Mouse (Mus musculus) embryonic facial prominence, embryonic 10.5 days (tissue): Measurements from ENCODE around the gene Kars. TPM values are rescaled to one million over a fixed set of nuclear protein-coding genes. Genes with fewer than 3 reads are reported as not detected.
A peak's percentile ranks its signal among the peaks of the same experiment; 100 is the strongest.

Source experiments
- DNase-seq: peaks from one replicate; pipeline ENCODE4 v3.0.0-alpha.2; 2017; ENCODE audit warnings: low spot score
- H3K27ac ChIP-seq: fragments of 300-500 bp; sonication (generic); replicated peaks from 2 replicates; pipeline ENCODE4 v1.5.1; 2016; ENCODE audit warnings: mild to moderate bottlenecking
- H3K27me3 ChIP-seq: fragments of 300-500 bp; sonication (generic); replicated peaks from 2 replicates; pipeline ENCODE4 v1.6.1; 2016; ENCODE audit warnings: low read depth, mild to moderate bottlenecking; ENCODE audit not compliant: poor library complexity, severe bottlenecking
- H3K36me3 ChIP-seq: fragments of 300-500 bp; sonication (generic); replicated peaks from 2 replicates; pipeline ENCODE4 v1.6.1; 2016; ENCODE audit warnings: mild to moderate bottlenecking, moderate library complexity
- H3K4me1 ChIP-seq: fragments of 300-500 bp; sonication (generic); 2 replicates; pipeline ENCODE4 v1.6.1; 2016
- H3K4me3 ChIP-seq: fragments of 300-500 bp; sonication (generic); 2 replicates; pipeline ENCODE4 v1.5.1; 2016; ENCODE audit warnings: mild to moderate bottlenecking, moderate library complexity
- H3K9me3 ChIP-seq: fragments of 300-500 bp; sonication (generic); 2 replicates; pipeline ENCODE4 v1.6.1; 2016; ENCODE audit warnings: mild to moderate bottlenecking
- whole genome bisulfite sequencing: fragments of 180-500 bp; shearing (Covaris S2); methylation state at CpG from one replicate; pipeline ENCODE4 v1.1.7; 2016; 5-methylcytosine and 5-hydroxymethylcytosine counted together
- polyA plus RNA-seq: library from polyadenylated mRNA; unstranded; fragments of >200 nt; fragmentation: Nextera tagmentation; extraction: Ambion mirVana; gene quantifications from 2 replicates; pipeline ENCODE4 v1.2.1, GENCODE M21; 2016

The Kars gene
- polyA plus RNA-seq: 274 and 284 TPM in 2 replicates

DNA sequence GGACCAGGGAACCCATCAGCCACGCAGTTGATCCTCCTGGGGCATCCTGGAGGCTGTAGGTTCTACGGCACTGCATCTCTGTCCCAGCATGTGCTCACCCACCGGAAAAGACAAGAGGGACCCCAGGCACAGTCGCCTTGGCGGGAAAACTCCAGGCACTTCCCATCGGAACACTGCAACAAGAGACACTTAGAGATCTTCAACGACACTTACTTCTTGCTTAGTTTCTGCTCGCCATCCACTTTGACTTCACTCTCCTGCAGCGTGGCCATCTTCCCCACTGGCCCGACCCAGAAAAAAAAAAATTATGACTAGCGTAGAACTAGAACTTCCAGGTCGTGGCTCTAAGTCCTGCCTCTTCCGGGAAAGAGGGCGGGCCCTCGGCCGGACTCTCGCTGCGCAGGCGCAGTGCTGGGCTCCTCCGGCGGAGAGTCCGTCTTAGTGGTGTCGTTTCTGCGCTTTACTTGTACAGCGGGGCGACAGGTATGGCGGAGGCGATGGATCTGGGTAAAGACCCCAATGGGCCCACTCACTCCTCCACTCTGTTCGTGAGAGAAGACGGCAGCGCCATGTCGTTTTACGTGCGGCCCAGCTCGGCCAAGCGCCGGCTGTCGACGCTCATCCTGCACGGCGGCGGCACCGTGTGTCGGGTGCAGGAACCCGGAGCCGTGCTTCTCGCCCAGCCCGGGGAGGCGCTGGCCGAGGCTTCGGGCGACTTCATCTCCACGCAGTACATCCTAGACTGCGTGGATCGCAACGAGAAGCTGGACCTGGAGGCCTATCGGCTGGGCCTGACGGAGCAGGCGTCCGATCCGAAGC, at the start of gene Kars, which contains the start of gene Terf2ip:
Gene Kars (minus strand): TSS at position 327 of the 819 bp plus-strand sequence.
Gene Terf2ip (plus strand): TSS at position 402 of the 819 bp plus-strand sequence.
- H3K4me3 ChIP-seq: peak within 1 kb of the TSS; percentile 94
- under 1% methylated on average over 61 of the region's 61 CpGs for WGBS
- no peaks in the 10 kb centered on the region for H3K27me3 ChIP-seq
- H3K36me3 ChIP-seq: peaks cover 42% of the 10 kb centered on the region
- H3K4me1 ChIP-seq: peaks cover 25% of the 10 kb centered on the region
- no peaks in the 10 kb centered on the region for H3K9me3 ChIP-seq
- peak; percentile 96 for DNase-seq
- H3K27ac ChIP-seq: peak within 1 kb of the TSS; percentile 87

GRCm38 (mm10) chr8:112054456-112054855, 43.3 kb upstream of the Kars start:
- Histone ChIP-seq H3K4me1 (no peaks in the 10 kb centered on the region), H3K9me3 (no peaks in the 10 kb centered on the region), H3K27ac (no peak overlapping the region), H3K27me3 (no peaks in the 10 kb centered on the region), H3K36me3 (no peaks in the 10 kb centered on the region), H3K4me3 (no peak overlapping the region)
- no peak for DNase-seq

GRCm38 (mm10) chr8:112051537-112051936, 40.4 kb upstream of the Kars start:
- WGBS: 76% methylated on average over 9 of the region's 9 CpGs
- no peaks in the 10 kb centered on the region for H3K9me3 ChIP-seq
- DNase-seq: no peak

DNA sequence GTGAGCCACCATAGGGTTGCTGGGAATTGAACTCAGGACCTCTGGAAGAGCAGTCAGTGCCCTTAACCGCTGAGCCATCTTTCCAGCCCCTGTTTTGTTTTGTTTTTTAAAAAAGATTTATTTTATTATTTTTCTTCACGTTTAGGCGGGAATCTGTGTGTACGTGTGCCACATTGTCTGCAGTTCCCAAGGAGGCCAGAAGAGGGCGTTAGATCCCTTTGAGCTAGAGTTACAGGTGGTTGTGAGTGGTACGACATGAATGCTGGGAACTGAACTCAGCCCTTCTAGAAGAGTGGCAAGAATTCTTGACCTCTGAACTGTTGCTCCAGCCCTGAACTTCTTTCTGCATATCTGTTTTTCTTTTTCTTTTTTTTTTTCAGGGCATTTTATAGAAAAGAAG, 38.9 kb upstream of the Kars start:
- no peak for DNase-seq
- no peaks in the 10 kb centered on the region for H3K27me3 ChIP-seq
- H3K36me3 ChIP-seq: no peaks in the 10 kb centered on the region
- no peaks in the 10 kb centered on the region for H3K9me3 ChIP-seq
- no peaks in the 10 kb centered on the region for H3K4me1 ChIP-seq
- WGBS: 80% methylated on average over 6 of the region's 6 CpGs
- no peak overlapping the region for H3K4me3 ChIP-seq
- H3K27ac ChIP-seq: no peak overlapping the region

More at GRCm38 (mm10) chr8:112051537-112051936, 40.4 kb upstream of the Kars start:
- Histone ChIP-seq H3K4me3 (no peak overlapping the region), H3K4me1 (no peaks in the 10 kb centered on the region), H3K36me3 (no peaks in the 10 kb centered on the region), H3K27me3 (no peaks in the 10 kb centered on the region), H3K27ac (no peak overlapping the region)

- H3K4me3 ChIP-seq: no peak overlapping the region
- WGBS: 82% methylated on average over 6 of the region's 6 CpGs
- no peaks in the 10 kb centered on the region for H3K27me3 ChIP-seq
- H3K9me3 ChIP-seq: no peaks in the 10 kb centered on the region
- no peaks in the 10 kb centered on the region for H3K4me1 ChIP-seq
- no peaks in the 10 kb centered on the region for H3K36me3 ChIP-seq
- no peak overlapping the region for H3K27ac ChIP-seq
- no peak for DNase-seq
These were observed 37.2 kb upstream of the Kars start for GRCm38 (mm10) chr8:112048293-112048692.

- Histone ChIP-seq H3K27me3 (no peaks in the 10 kb centered on the region), H3K4me1 (no peaks in the 10 kb centered on the region), H3K9me3 (no peaks in the 10 kb centered on the region), H3K4me3 (no peak overlapping the region), H3K27ac (no peak overlapping the region), H3K36me3 (no peaks in the 10 kb centered on the region)
- WGBS: 9% methylated on average over 7 of the region's 7 CpGs
- peak; percentile 85 for DNase-seq
These were observed 34.8 kb upstream of the Kars start for GRCm38 (mm10) chr8:112045896-112046295.

DNA sequence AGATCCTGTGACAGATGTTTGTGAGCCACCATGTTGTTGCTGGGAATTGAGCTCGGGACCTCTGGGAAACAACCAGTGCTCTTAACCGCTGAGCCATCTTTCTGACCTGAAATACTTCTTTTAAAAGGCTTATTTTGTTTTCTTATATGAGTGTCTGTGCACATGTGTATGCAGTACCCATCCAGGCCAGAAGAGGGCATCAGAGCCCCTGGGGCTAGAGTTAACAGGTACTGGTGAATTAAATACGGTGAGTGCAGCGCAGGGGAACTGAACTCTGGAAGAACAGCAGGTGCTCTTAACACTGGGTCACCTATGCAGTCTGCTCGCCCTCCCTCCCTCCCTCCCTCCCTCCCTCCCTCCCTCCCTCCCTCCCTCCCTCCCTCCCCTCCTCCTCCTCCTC, 34.1 kb upstream of the Kars start:
- H3K9me3 ChIP-seq: no peaks in the 10 kb centered on the region
- no peaks in the 10 kb centered on the region for H3K4me1 ChIP-seq
- no peak overlapping the region for H3K4me3 ChIP-seq
- DNase-seq: no peak
- H3K36me3 ChIP-seq: no peaks in the 10 kb centered on the region
- H3K27me3 ChIP-seq: no peaks in the 10 kb centered on the region
- H3K27ac ChIP-seq: no peak overlapping the region
- WGBS: 85% methylated on average over 5 of the region's 5 CpGs

- Histone ChIP-seq H3K4me3 (no peak overlapping the region), H3K9me3 (no peaks in the 10 kb centered on the region), H3K4me1 (peaks cover 10% of the 10 kb centered on the region), H3K27me3 (no peaks in the 10 kb centered on the region), H3K36me3 (no peaks in the 10 kb centered on the region), H3K27ac (no peak overlapping the region)
- 82% methylated on average over 18 of the region's 18 CpGs for WGBS
- DNase-seq: no peak
These were observed 26.4 kb upstream of the Kars start for GRCm38 (mm10) chr8:112037521-112037920.

GRCm38 (mm10) chr8:112034603-112035002, 23.5 kb upstream of the Kars start:
- Histone ChIP-seq H3K27ac (no peak overlapping the region), H3K36me3 (no peaks in the 10 kb centered on the region), H3K27me3 (no peaks in the 10 kb centered on the region), H3K4me3 (no peak overlapping the region), H3K4me1 (peaks cover 16% of the 10 kb centered on the region), H3K9me3 (no peaks in the 10 kb centered on the region)
- DNase-seq: peak; percentile 74
- 12% methylated on average over 8 of the region's 8 CpGs for WGBS

- WGBS: 40% methylated on average over 7 of the region's 7 CpGs
- H3K4me3 ChIP-seq: no peak overlapping the region
- no peak for DNase-seq
- H3K9me3 ChIP-seq: no peaks in the 10 kb centered on the region
- H3K36me3 ChIP-seq: no peaks in the 10 kb centered on the region
- H3K27me3 ChIP-seq: no peaks in the 10 kb centered on the region
- no peak overlapping the region for H3K27ac ChIP-seq
- peaks cover 16% of the 10 kb centered on the region for H3K4me1 ChIP-seq
These were observed 21.9 kb upstream of the Kars start for GRCm38 (mm10) chr8:112033071-112033470.

DNA sequence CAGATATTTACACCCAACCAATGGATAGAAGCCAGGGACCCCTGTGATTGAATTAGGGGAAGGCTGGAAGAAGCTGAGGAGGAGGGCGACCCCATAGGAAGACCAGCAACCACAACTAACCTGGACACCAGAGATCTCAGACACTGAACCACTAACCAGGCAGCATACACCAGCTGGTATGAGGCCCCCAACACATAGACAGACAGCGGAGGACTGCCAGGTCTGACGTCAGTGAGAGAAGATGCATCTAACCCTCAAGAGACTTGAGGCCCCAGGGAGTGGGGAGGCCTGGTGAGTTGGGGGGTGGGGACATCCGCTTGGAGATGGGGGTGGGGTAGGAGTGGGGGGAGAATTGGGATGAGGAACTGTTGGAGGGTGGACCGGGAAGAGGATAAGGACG, 19.5 kb upstream of the Kars start:
- Histone ChIP-seq H3K4me1 (peaks cover 22% of the 10 kb centered on the region), H3K9me3 (no peaks in the 10 kb centered on the region), H3K27me3 (no peaks in the 10 kb centered on the region), H3K4me3 (no peak overlapping the region), H3K27ac (no peak overlapping the region), H3K36me3 (no peaks in the 10 kb centered on the region)
- no peak for DNase-seq
- WGBS: 51% methylated on average over 6 of the region's 6 CpGs

DNA sequence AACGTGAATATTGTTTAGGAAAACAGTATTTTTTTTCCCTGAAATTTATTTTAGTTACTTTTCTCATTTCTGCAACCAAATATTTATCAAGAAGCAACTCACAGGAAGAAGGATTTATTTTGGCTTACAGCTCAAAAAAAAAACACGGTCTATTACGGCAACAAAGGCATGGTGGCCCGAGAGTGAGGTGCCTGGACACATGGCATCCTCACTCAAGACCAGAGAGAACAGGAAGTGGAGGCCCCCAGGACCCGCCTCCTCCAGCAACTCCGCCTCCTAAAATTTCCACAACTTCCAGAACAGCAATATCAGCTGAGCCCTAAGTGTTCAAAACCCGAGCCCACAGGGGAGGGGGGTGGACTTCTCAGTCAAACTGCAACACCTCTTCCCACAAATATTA, 18.3 kb upstream of the Kars start:
- DNase-seq: no peak
- no peaks in the 10 kb centered on the region for H3K27me3 ChIP-seq
- H3K36me3 ChIP-seq: no peaks in the 10 kb centered on the region
- no peaks in the 10 kb centered on the region for H3K9me3 ChIP-seq
- WGBS: 89% methylated on average over 7 of the region's 7 CpGs
- H3K4me3 ChIP-seq: no peak overlapping the region
- no peak overlapping the region for H3K27ac ChIP-seq
- peaks cover 28% of the 10 kb centered on the region for H3K4me1 ChIP-seq

GRCm38 (mm10) chr8:112014936-112015335, 3.8 kb upstream of the Kars start, which contains the start of gene Gm6793:
TSS of gene Gm6793 (minus strand) at chr8:112015036.
- no peak within 1 kb of the TSS for H3K27ac ChIP-seq
- 92% methylated on average over 11 of the region's 11 CpGs for WGBS
- no peaks in the 10 kb centered on the region for H3K27me3 ChIP-seq
- no peak for DNase-seq
- peaks cover 50% of the 10 kb centered on the region for H3K36me3 ChIP-seq
- no peaks in the 10 kb centered on the region for H3K9me3 ChIP-seq
- no peak within 1 kb of the TSS for H3K4me3 ChIP-seq
- H3K4me1 ChIP-seq: peaks cover 21% of the 10 kb centered on the region
